In the genomic region with DNA sequence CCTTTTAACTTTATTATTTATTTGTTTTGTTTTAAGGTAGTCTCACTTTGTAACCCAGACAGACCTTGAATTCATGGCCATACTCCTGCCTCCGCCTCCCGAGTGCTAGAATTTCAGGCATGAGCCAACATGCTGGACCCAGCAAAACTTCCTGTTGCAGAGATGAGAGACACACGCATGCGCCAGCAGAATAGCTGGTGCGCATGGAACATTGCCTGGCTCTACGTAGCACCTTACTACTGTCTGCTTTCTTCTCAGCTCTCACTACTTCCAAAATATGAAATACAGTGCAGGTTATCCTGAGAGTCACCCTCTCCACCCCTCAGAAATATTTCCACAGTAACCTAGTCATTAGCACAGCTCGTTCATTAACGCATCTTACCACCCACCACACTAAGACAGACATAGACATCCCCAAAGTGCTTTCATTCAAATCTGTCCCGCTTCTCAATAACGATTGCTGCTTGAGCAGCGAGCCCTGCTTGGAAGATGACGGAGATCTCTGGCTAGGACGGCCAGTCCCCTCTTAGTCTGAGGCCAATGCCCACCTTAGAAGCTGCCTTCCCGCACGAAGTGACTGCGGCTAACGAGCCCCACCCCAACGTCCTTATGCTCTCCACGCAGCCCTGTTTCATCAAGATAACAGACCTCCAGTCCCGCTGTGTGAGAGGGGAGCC, we compare ENCODE assay signal across 8 mouse cellular contexts.
DNase-seq lines count a peak whose midpoint lies in the region; ATAC-seq and TF ChIP-seq lines count a peak whose summit lies in the region.

No protein-coding gene starts in this region.

- ATAC-seq in heart, embryonic 14.5 days (ENCODE audit: insufficient number of reproducible peaks, insufficient read depth, low FRiP score, low read depth): peak; percentile 36; the same call in 1 of the 2 replicates
- ATAC-seq in kidney, postnatal 0 days (replicated peaks; ENCODE audit: low FRiP score, low read depth): no peak; the same call in 1 of the 2 replicates

- H3K27me3 ChIP-seq in heart, embryonic 14.5 days (ENCODE audit: control insufficient read depth, insufficient read depth, low read length): no peaks in the 10 kb centered on the region
- H3K27me3 ChIP-seq in kidney, postnatal 0 days (ENCODE audit: insufficient read depth, low read length): no peaks in the 10 kb centered on the region

- peak overlapping the region; percentile 79 for H3K4me2 ChIP-seq in heart, embryonic 14.5 days (ENCODE audit: low read length)
- peak overlapping the region; percentile 76 for H3K4me2 ChIP-seq in kidney, postnatal 0 days (ENCODE audit: low read length)

- TF ChIP-seq POLR2A in lung, adult 2 months (IDR thresholded peaks at IDR 0.05; ENCODE audit: borderline replicate concordance, extremely low read depth, low read depth, low read length): peak; percentile 96; the same call in 1 of the 2 replicates

- no peak for TF ChIP-seq CTCF in kidney, postnatal 0 days (IDR thresholded peaks at IDR 0.05; ENCODE audit: low read depth)
- no peak for TF ChIP-seq CTCF in lung, adult 2 months (IDR thresholded peaks at IDR 0.05; ENCODE audit: insufficient read depth, low read length)

- peak overlapping the region; percentile 81 for H3K9ac ChIP-seq in heart, embryonic 14.5 days (ENCODE audit: low read length)
- H3K9ac ChIP-seq in kidney, postnatal 0 days (ENCODE audit: low read depth, low read length): peak overlapping the region; percentile 74

- peaks cover 4 to 7% of the 10 kb centered on the region in 2 experiments; a peak in 2 of 4 replicates for H3K4me1 ChIP-seq in heart, embryonic 14.5 days (ENCODE audit: control insufficient read depth in 2 of 2, insufficient read depth in 2 of 2, low read length in 2 of 2)
- H3K4me1 ChIP-seq in kidney, postnatal 0 days (replicated peaks; ENCODE audit: insufficient read depth, low read length): peaks cover 4% of the 10 kb centered on the region; the same call in 1 of the 2 replicates
- no peaks in the 10 kb centered on the region for H3K4me1 ChIP-seq in lung, adult 2 months (ENCODE audit: control insufficient read depth, insufficient read depth, low read length)

- H3K36me3 ChIP-seq in heart, embryonic 14.5 days (ENCODE audit: control insufficient read depth, insufficient read depth, low read length): no peaks in the 10 kb centered on the region
- no peaks in the 10 kb centered on the region for H3K36me3 ChIP-seq in kidney, postnatal 0 days (ENCODE audit: insufficient read depth, low read length)

- 0 out of 2 replicates have a peak, but pooled peaks cover 6% of the 10 kb centered on the region for H3K9me3 ChIP-seq in heart, embryonic 14.5 days (ENCODE audit: control insufficient read depth, low read length)
- no peaks in the 10 kb centered on the region for H3K9me3 ChIP-seq in kidney, postnatal 0 days (replicated peaks; ENCODE audit: low read length)

- peak; percentile 6 for DNase-seq in thymus, postnatal 25 days
- DNase-seq in thymus, postnatal 10 days (ENCODE audit: low spot score in 2 of 2): no peak
- DNase-seq in cerebellum, adult 9-11 months: peak; percentile 80
- DNase-seq in kidney, postnatal 0 days (ENCODE audit: low spot score): peak; percentile 47
- DNase-seq in lung, adult 2 months: peak; percentile 39
- DNase-seq in right cerebral cortex, postnatal 25 days: peak; percentile 43
- DNase-seq in spleen, adult 12 weeks (ENCODE audit: low spot score): no peak

- H3K27ac ChIP-seq in heart, embryonic 14.5 days (replicated peaks in 1 of 2; ENCODE audit: control insufficient read depth in 1 of 2, insufficient read depth in 1 of 2, low read depth in 2 of 2, low read length in 2 of 2): peak overlapping the region; percentile 11 to 70; a peak in 3 of 4 replicates
- peak overlapping the region; percentile 87 for H3K27ac ChIP-seq in kidney, postnatal 0 days

- 29% methylated on average over 20 of the region's 20 CpGs for WGBS in heart, embryonic 14.5 days
- 22% methylated on average over 20 of the region's 20 CpGs for WGBS in kidney, postnatal 0 days
- 25% methylated on average over 20 of the region's 20 CpGs for WGBS in lung, adult 2 months

- peak overlapping the region; percentile 54 to 65 for H3K4me3 ChIP-seq in heart, embryonic 14.5 days (ENCODE audit: control insufficient read depth in 1 of 2, insufficient read depth in 1 of 2, low read depth in 1 of 2, low read length in 2 of 2)
- H3K4me3 ChIP-seq in kidney, postnatal 0 days (replicated peaks; ENCODE audit: low read depth, low read length): peak overlapping the region; percentile 41
- H3K4me3 ChIP-seq in lung, adult 2 months (replicated peaks; ENCODE audit: extremely low read depth, low read depth, low read length): peak overlapping the region; percentile 82

Comparison
In these comparisons a context has a peak if more than half of its experiments do, and no peak if none do; other contexts are left out.
1. DNase-seq: peak in thymus, postnatal 25 days (single experiment), cerebellum, adult 9-11 months (single experiment), kidney, postnatal 0 days (single experiment), lung, adult 2 months (single experiment) and right cerebral cortex, postnatal 25 days (single experiment); none in thymus, postnatal 10 days (0 of 2) and spleen, adult 12 weeks (single experiment).
2. Peak in every context shown above with its lines, with median percentiles within 50 percentile points of each other: H3K4me3 ChIP-seq.